Mouse (Mus musculus) ovary, adult 18-20 months (tissue): ENCODE measurements around the gene Zfp451.
"Not testable (repeated sequence)": the region's sequence is repeated elsewhere in the genome, so short reads cannot be mapped to it uniquely, and the experiment has no call there.

ENCODE experiments used
- DNase-seq: peaks from one replicate; pipeline ENCODE4 v3.0.0; 2022; ENCODE audit warnings: low spot score, mixed read lengths

Zfp451 gene

GRCm38 (mm10) chr1:33757491-33758041, 56.8 kb downstream of the Zfp451 start, which contains the start of gene Bag2:
Gene Bag2, minus strand, starts transcription at chr1:33757795.
- peak; percentile 42 for DNase-seq

GRCm38 (mm10) chr1:33757033-33757413, 57.4 kb downstream of the Zfp451 start:
- no peak for DNase-seq

- no peak for DNase-seq
Observed at GRCm38 (mm10) chr1:33756258-33757032, 58.0 kb downstream of the Zfp451 start.

- no peak for DNase-seq
Observed at GRCm38 (mm10) chr1:33755799-33756198, 58.6 kb downstream of the Zfp451 start.

- DNase-seq = no peak
Observed at GRCm38 (mm10) chr1:33754965-33755735, 59.2 kb downstream of the Zfp451 start.

- DNase-seq = no peak
Observed at GRCm38 (mm10) chr1:33754089-33754488, 60.3 kb downstream of the Zfp451 start.

GRCm38 (mm10) chr1:33751283-33751682, 63.1 kb downstream of the Zfp451 start:
- no peak for DNase-seq

GRCm38 (mm10) chr1:33749709-33750108, 64.7 kb downstream of the Zfp451 start:
- not testable (repeated sequence) for DNase-seq

GRCm38 (mm10) chr1:33749109-33749508, 65.3 kb downstream of the Zfp451 start:
- DNase-seq = no peak

- no peak for DNase-seq
Observed at GRCm38 (mm10) chr1:33745901-33746300, 68.5 kb downstream of the Zfp451 start.

GRCm38 (mm10) chr1:33744815-33745214, 69.6 kb downstream of the Zfp451 start:
- DNase-seq = not testable (repeated sequence)

- no peak for DNase-seq
Observed at GRCm38 (mm10) chr1:33742903-33743302, 71.5 kb downstream of the Zfp451 start.

GRCm38 (mm10) chr1:33739302-33739701, 75.1 kb downstream of the Zfp451 start:
- DNase-seq = no peak

GRCm38 (mm10) chr1:33738681-33739278, 75.6 kb downstream of the Zfp451 start:
- no peak for DNase-seq

GRCm38 (mm10) chr1:33738281-33738680, 76.1 kb downstream of the Zfp451 start:
- no peak for DNase-seq

- DNase-seq = no peak
Observed at GRCm38 (mm10) chr1:33734001-33734685, 80.3 kb downstream of the Zfp451 start.

- no peak for DNase-seq
Observed at GRCm38 (mm10) chr1:33733044-33733443, 81.4 kb downstream of the Zfp451 start.

GRCm38 (mm10) chr1:33725086-33725485, 89.3 kb downstream of the Zfp451 start:
- DNase-seq = no peak

- DNase-seq = no peak
Observed at GRCm38 (mm10) chr1:33724516-33724915, 89.9 kb downstream of the Zfp451 start.

- no peak for DNase-seq
Observed at GRCm38 (mm10) chr1:33721020-33721419, 93.4 kb downstream of the Zfp451 start.

- no peak for DNase-seq
Observed at GRCm38 (mm10) chr1:33720231-33720630, 94.2 kb downstream of the Zfp451 start.

GRCm38 (mm10) chr1:33719733-33720225, 94.6 kb downstream of the Zfp451 start, which contains the start of gene Rab23:
Gene Rab23, plus strand, starts transcription at chr1:33719887.
- DNase-seq = peak; percentile 63
